Mouse (Mus musculus) lung, embryonic 14.5 days (tissue): ENCODE data around the gene Aen. TPM values are rescaled to one million over a fixed set of nuclear protein-coding genes. Genes with fewer than 3 reads are reported as not detected.

Source experiments
- ATAC-seq: fragments of 200-750 bp; cut with Nextera tagmentation; 2 replicates; pipeline ENCODE4 v1.8.0; 2017; ENCODE audit warnings: mild to moderate bottlenecking, moderate TSS enrichment, moderate library complexity; ENCODE audit not compliant: insufficient read depth
- DNase-seq: peaks from one replicate; pipeline ENCODE4 v3.0.0-alpha.2; 2015
- H3K27ac ChIP-seq: fragments of 300-500 bp; sonication (generic); 2 replicates; pipeline ENCODE4 v1.5.1; 2014; ENCODE audit warnings: low read depth, mild to moderate bottlenecking, moderate library complexity
- H3K27me3 ChIP-seq: fragments of 300-500 bp; sonication (generic); 2 replicates; pipeline ENCODE4 v1.6.1; 2014; ENCODE audit warnings: low read length, control low read depth; ENCODE audit not compliant: insufficient read depth
- H3K36me3 ChIP-seq: fragments of 300-500 bp; sonication (generic); 2 replicates; pipeline ENCODE4 v1.6.1; 2014; ENCODE audit warnings: control low read depth; ENCODE audit not compliant: insufficient read depth
- H3K4me1 ChIP-seq: fragments of 300-500 bp; sonication (generic); 2 replicates; pipeline ENCODE4 v1.6.1; 2014; ENCODE audit warnings: antibody characterized with exemption, control low read depth; ENCODE audit not compliant: insufficient read depth
- H3K4me2 ChIP-seq: fragments of 300-500 bp; sonication (generic); 2 replicates; pipeline ENCODE4 v1.6.1; 2014; ENCODE audit warnings: mild to moderate bottlenecking
- H3K4me3 ChIP-seq: fragments of 300-500 bp; sonication (generic); 2 replicates; pipeline ENCODE4 v1.5.1; 2014; ENCODE audit warnings: low read depth, low read length
- H3K9ac ChIP-seq: fragments of 300-500 bp; sonication (generic); 2 replicates; pipeline ENCODE4 v1.6.1; 2014
- H3K9me3 ChIP-seq: fragments of 300-500 bp; sonication (generic); 2 replicates; pipeline ENCODE4 v1.6.1; 2016; ENCODE audit warnings: low read depth, low read length, control low read depth
- CTCF ChIP-seq: IDR thresholded peaks from 2 replicates; pipeline ENCODE4 v1.5.1; 2016; ENCODE audit warnings: antibody characterized with exemption, low read depth
- WGBS: fragments of 180-500 bp; shearing (Covaris S2); extraction: QIAGEN DNeasy Blood & Tissue Kit; methylation state at CpG from one replicate; pipeline ENCODE4 v1.1.7; 2014; 5-methylcytosine and 5-hydroxymethylcytosine counted together
- polyA plus RNA-seq: library from polyadenylated mRNA; unstranded; fragments of >200 nt; fragmentation: Nextera tagmentation; extraction: Ambion mirVana; gene quantifications from 2 replicates; pipeline ENCODE4 v1.2.1, GENCODE M21; 2014

The Aen gene
- polyA plus RNA-seq, 1 experiment from 2014 or later, result 44.2 TPM

GRCm38 (mm10) chr7:78893917-78894316, 1.7 kb upstream of the Aen start:
- Histone ChIP-seq H3K9me3 (no peaks in the 10 kb centered on the region), H3K9ac (no peak overlapping the region), H3K36me3 (0 out of 2 replicates have a peak, but pooled peaks cover 4% of the 10 kb centered on the region), H3K4me1 (peaks cover 6% of the 10 kb centered on the region), H3K4me2 (no peak overlapping the region), H3K27ac (no peak overlapping the region), H3K4me3 (no peak overlapping the region), H3K27me3 (peaks cover 4% of the 10 kb centered on the region; the same call in 1 of the 2 replicates)
- 81% methylated on average over 10 of the region's 10 CpGs for WGBS
- ATAC-seq, result no peak
- TF ChIP-seq CTCF, result no peak
- no peak for DNase-seq

DNA sequence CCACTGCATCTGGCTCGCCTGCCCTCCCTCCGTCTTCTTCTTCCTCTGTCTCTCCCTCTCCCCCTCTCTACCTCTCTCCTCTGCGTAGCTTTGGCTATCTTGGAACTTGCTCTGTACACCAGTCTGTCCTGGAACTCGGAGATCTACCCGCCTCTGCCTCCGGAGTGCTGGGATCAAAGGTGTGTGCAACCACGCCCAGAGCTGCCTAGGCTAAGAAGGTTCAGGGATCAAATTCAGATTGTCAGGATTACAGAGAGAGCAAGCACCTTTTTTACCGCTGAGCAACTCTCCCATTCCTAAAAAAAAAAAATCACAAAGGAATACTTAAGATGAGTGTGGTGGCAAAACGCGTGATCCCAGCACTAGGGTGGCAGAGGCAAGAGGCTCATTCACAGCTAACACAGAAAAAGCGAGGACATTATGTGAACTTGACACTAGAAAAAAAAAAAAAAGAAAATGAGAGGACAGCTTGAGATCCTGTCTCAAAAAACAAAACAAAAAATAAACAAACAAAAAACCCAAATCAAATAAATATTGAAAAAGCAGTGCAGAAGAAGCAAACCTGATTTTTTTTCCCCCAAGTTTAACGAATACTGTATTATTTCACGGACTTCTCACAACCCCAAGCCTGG, 517 bp upstream of the Aen start:
- Histone ChIP-seq H3K36me3 (0 out of 2 replicates have a peak, but pooled peaks cover 4% of the 10 kb centered on the region), H3K4me2 (peak overlapping the region; percentile 60), H3K9ac (peak overlapping the region; percentile 24; the same call in 1 of the 2 replicates), H3K4me3 (peak overlapping the region; percentile 90), H3K9me3 (no peaks in the 10 kb centered on the region), H3K4me1 (peaks cover 6% of the 10 kb centered on the region), H3K27me3 (no peaks in the 10 kb centered on the region), H3K27ac (no peak overlapping the region)
- TF ChIP-seq CTCF, result no peak
- DNase-seq (no peak), ATAC-seq (no peak)
- 56% methylated on average over 13 of the region's 13 CpGs for WGBS

GRCm38 (mm10) chr7:78897567-78897966, 1.9 kb downstream of the Aen start:
- Histone ChIP-seq H3K4me2 (peak overlapping the region; percentile 76; the same call in 1 of the 2 replicates), H3K4me3 (no peak overlapping the region), H3K27me3 (no peaks in the 10 kb centered on the region), H3K27ac (no peak overlapping the region), H3K4me1 (peaks cover 6% of the 10 kb centered on the region), H3K9me3 (no peaks in the 10 kb centered on the region), H3K9ac (no peak overlapping the region), H3K36me3 (peaks cover 14% of the 10 kb centered on the region)
- DNase-seq, result no peak
- TF ChIP-seq CTCF, result no peak
- no peak for ATAC-seq
- 95% methylated on average over 3 of the region's 3 CpGs for WGBS

GRCm38 (mm10) chr7:78903174-78903870, 7.7 kb downstream of the Aen start:
- WGBS, result 89% methylated on average over 6 of the region's 6 CpGs
- Histone ChIP-seq H3K36me3 (peaks cover 52% of the 10 kb centered on the region), H3K9ac (no peak overlapping the region), H3K27ac (no peak overlapping the region), H3K27me3 (no peaks in the 10 kb centered on the region), H3K4me3 (no peak overlapping the region), H3K4me2 (no peak overlapping the region), H3K9me3 (no peaks in the 10 kb centered on the region), H3K4me1 (no peaks in the 10 kb centered on the region)
- no peak for TF ChIP-seq CTCF
- no peak for ATAC-seq
- DNase-seq, result no peak

- Histone ChIP-seq H3K4me3 (no peak overlapping the region), H3K4me1 (no peaks in the 10 kb centered on the region), H3K9ac (no peak overlapping the region), H3K4me2 (no peak overlapping the region), H3K27me3 (no peaks in the 10 kb centered on the region), H3K27ac (no peak overlapping the region), H3K36me3 (peaks cover 54% of the 10 kb centered on the region), H3K9me3 (no peaks in the 10 kb centered on the region)
- 85% methylated on average over 2 of the region's 2 CpGs for WGBS
- DNase-seq (no peak), ATAC-seq (no peak)
- TF ChIP-seq CTCF, result no peak
These were observed 8.5 kb downstream of the Aen start for GRCm38 (mm10) chr7:78904175-78904574.

DNA sequence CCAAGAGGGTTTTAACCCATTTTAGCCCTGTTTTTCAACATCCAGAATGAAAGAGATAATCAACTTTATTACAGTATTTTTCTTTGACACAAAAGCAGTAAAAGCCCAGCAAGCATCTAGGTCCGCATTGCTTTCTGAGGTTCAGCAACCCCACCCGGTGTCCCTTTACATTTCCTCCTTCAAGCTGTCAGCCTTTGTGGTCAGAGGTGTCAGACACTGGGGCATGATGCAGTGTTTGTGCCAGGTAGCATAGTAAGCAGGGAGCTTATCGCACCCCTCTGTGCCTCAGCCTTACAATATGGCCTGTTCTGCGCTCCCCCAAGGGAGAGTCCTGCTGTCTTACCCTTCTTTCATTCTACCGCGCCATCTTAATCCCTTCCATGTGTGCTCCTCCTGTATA, 13.4 kb downstream of the Aen start:
- no peak for ATAC-seq
- WGBS, result 84% methylated on average over 6 of the region's 6 CpGs

DNA sequence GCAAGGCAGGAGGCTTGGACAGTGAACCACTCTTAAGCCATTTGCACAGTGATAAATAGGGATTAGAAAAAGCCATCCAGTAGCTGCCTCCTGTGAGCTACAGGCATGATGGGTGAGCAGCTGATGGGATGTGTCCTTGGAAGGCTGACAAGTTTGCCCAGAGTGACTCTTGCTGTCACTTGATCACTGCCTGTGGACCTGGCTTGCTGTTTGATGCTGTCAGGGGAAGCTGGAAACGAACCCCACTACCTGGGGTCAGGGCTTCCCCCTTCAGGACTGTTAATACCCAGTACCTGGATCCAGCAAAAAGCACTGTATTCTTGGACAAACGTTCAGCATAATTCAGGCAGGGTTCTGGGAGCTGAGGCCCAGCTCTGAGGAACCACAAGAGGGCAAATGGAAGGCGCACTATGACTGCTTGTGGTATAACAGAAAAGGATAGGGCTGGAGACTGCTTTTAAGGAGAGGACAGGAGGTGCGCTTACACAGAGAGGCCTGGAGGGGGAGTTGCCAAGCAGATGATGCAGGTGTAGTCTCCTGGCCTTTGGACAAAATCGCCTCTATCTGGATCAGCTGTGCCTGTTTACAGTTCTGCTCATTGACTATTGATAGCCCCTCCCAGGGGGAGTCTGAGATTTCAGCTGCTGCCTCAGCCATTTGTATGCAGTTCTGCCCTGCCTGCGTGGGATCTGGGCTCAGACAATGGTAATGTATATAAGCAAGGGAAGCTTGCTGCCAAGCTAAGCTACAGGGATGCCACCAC, 14.9 kb downstream of the Aen start:
- WGBS, result 44% methylated on average over 6 of the region's 6 CpGs
- H3K4me3 ChIP-seq, result no peak overlapping the region
- H3K27ac ChIP-seq, result no peak overlapping the region
- no peak for TF ChIP-seq CTCF
- DNase-seq (no peak), ATAC-seq (no peak)
- H3K9ac ChIP-seq, result no peak overlapping the region
- 0 out of 2 replicates have a peak, but pooled peaks cover 6% of the 10 kb centered on the region for H3K4me1 ChIP-seq
- no peak overlapping the region for H3K4me2 ChIP-seq
- H3K36me3 ChIP-seq, result peaks cover 24% of the 10 kb centered on the region
- H3K27me3 ChIP-seq, result no peaks in the 10 kb centered on the region
- H3K9me3 ChIP-seq, result no peaks in the 10 kb centered on the region

More for the DNA sequence above, 13.4 kb downstream of the Aen start:
- no peaks in the 10 kb centered on the region for H3K27me3 ChIP-seq
- 0 out of 2 replicates have a peak, but pooled peaks cover 6% of the 10 kb centered on the region for H3K4me1 ChIP-seq
- no peak overlapping the region for H3K4me2 ChIP-seq
- no peak overlapping the region for H3K4me3 ChIP-seq
- TF ChIP-seq CTCF, result no peak
- DNase-seq, result no peak
- peaks cover 34% of the 10 kb centered on the region for H3K36me3 ChIP-seq
- H3K27ac ChIP-seq, result no peak overlapping the region
- no peak overlapping the region for H3K9ac ChIP-seq
- H3K9me3 ChIP-seq, result no peaks in the 10 kb centered on the region
